Comparison of ENCODE assay signal across 8 mouse cellular contexts in genomic region chr12:99560701-99561332, GRCm38 (mm10). TPM values are rescaled to one million over a fixed set of nuclear protein-coding genes. Genes with fewer than 3 reads are reported as not detected.
A peak's percentile ranks its signal among the peaks of the same experiment; 100 is the strongest.
DNase-seq lines count a peak whose midpoint lies in the region; ATAC-seq and TF ChIP-seq lines count a peak whose summit lies in the region.

No protein-coding gene starts in this region.

- peak overlapping the region; percentile 13; the same call in 1 of the 2 replicates for H3K4me3 ChIP-seq in layer of hippocampus, adult 2 months
- peak overlapping the region; percentile 85 for H3K4me3 ChIP-seq in embryonic facial prominence, embryonic 13.5 days
- H3K4me3 ChIP-seq in hindbrain, embryonic 13.5 days: peak overlapping the region; percentile 87
- peak overlapping the region; percentile 85 for H3K4me3 ChIP-seq in limb, embryonic 15.5 days
- H3K4me3 ChIP-seq in stomach, embryonic 16.5 days (replicated peaks; ENCODE audit: low read length): peak overlapping the region; percentile 27

- H3K4me1 ChIP-seq in embryonic facial prominence, embryonic 13.5 days: peaks cover 45% of the 10 kb centered on the region
- H3K4me1 ChIP-seq in hindbrain, embryonic 13.5 days (replicated peaks): peaks cover 38% of the 10 kb centered on the region
- H3K4me1 ChIP-seq in limb, embryonic 15.5 days: peaks cover 25% of the 10 kb centered on the region
- H3K4me1 ChIP-seq in stomach, embryonic 16.5 days (ENCODE audit: control insufficient read depth, insufficient read depth, low read length): peaks cover 20% of the 10 kb centered on the region

- no peak overlapping the region; the same call in 1 of the 2 replicates for H3K27ac ChIP-seq in layer of hippocampus, adult 2 months
- peak overlapping the region; percentile 45 for H3K27ac ChIP-seq in embryonic facial prominence, embryonic 13.5 days
- H3K27ac ChIP-seq in hindbrain, embryonic 13.5 days: peak overlapping the region; percentile 30
- H3K27ac ChIP-seq in limb, embryonic 15.5 days: peak overlapping the region; percentile 89
- H3K27ac ChIP-seq in stomach, embryonic 16.5 days (ENCODE audit: low read length): peak overlapping the region; percentile 87

- peaks cover 5% of the 10 kb centered on the region; the same call in 1 of the 2 replicates for H3K27me3 ChIP-seq in embryonic facial prominence, embryonic 13.5 days
- peaks cover 2% of the 10 kb centered on the region; the same call in 1 of the 2 replicates for H3K27me3 ChIP-seq in hindbrain, embryonic 13.5 days
- H3K27me3 ChIP-seq in limb, embryonic 15.5 days: no peaks in the 10 kb centered on the region
- no peaks in the 10 kb centered on the region for H3K27me3 ChIP-seq in stomach, embryonic 16.5 days (ENCODE audit: control insufficient read depth, insufficient read depth, low read length)

- H3K4me2 ChIP-seq in embryonic facial prominence, embryonic 13.5 days: peak overlapping the region; percentile 83
- H3K4me2 ChIP-seq in hindbrain, embryonic 13.5 days: peak overlapping the region; percentile 69
- peak overlapping the region; percentile 83 for H3K4me2 ChIP-seq in limb, embryonic 15.5 days
- H3K4me2 ChIP-seq in stomach, embryonic 16.5 days (ENCODE audit: low read depth, low read length): peak overlapping the region; percentile 84

- H3K36me3 ChIP-seq in embryonic facial prominence, embryonic 13.5 days: no peaks in the 10 kb centered on the region
- H3K36me3 ChIP-seq in hindbrain, embryonic 13.5 days: no peaks in the 10 kb centered on the region
- H3K36me3 ChIP-seq in limb, embryonic 15.5 days: no peaks in the 10 kb centered on the region
- H3K36me3 ChIP-seq in stomach, embryonic 16.5 days (ENCODE audit: control insufficient read depth, insufficient read depth, low read length): no peaks in the 10 kb centered on the region

- no peaks in the 10 kb centered on the region for H3K9me3 ChIP-seq in embryonic facial prominence, embryonic 13.5 days
- H3K9me3 ChIP-seq in hindbrain, embryonic 13.5 days: no peaks in the 10 kb centered on the region
- H3K9me3 ChIP-seq in limb, embryonic 15.5 days: no peaks in the 10 kb centered on the region
- H3K9me3 ChIP-seq in stomach, embryonic 16.5 days (replicated peaks; ENCODE audit: control insufficient read depth, low read length): no peaks in the 10 kb centered on the region

- H3K9ac ChIP-seq in embryonic facial prominence, embryonic 13.5 days: no peak overlapping the region
- H3K9ac ChIP-seq in hindbrain, embryonic 13.5 days: peak overlapping the region; percentile 90; the same call in 1 of the 2 replicates
- H3K9ac ChIP-seq in limb, embryonic 15.5 days: no peak overlapping the region
- peak overlapping the region; percentile 35 for H3K9ac ChIP-seq in stomach, embryonic 16.5 days (ENCODE audit: low read length)

- WGBS in embryonic facial prominence, embryonic 13.5 days: 26% methylated on average over 11 of the region's 11 CpGs
- 65% methylated on average over 11 of the region's 11 CpGs for WGBS in hindbrain, embryonic 13.5 days
- 12% methylated on average over 11 of the region's 11 CpGs for WGBS in limb, embryonic 15.5 days
- 27% methylated on average over 11 of the region's 11 CpGs for WGBS in stomach, embryonic 16.5 days

- no peak for TF ChIP-seq CTCF in layer of hippocampus, adult 2 months (conservative IDR thresholded peaks at IDR 0.05)

- no peak for DNase-seq in layer of hippocampus, adult 2 months (ENCODE audit: low spot score in 2 of 2)
- DNase-seq in layer of hippocampus, adult 11-12 months (ENCODE audit: low spot score): no peak
- no peak for DNase-seq in urinary bladder, postnatal 10 days (ENCODE audit: low spot score)
- DNase-seq in cerebellum, postnatal 36 days: no peak

- no peak for ATAC-seq in embryonic facial prominence, embryonic 13.5 days (ENCODE audit: insufficient number of reproducible peaks, insufficient read depth, low FRiP score, low TSS enrichment, low read depth)
- no peak for ATAC-seq in hindbrain, embryonic 13.5 days (ENCODE audit: low FRiP score)
- ATAC-seq in limb, embryonic 15.5 days (ENCODE audit: insufficient number of reproducible peaks, low FRiP score, low TSS enrichment, low read depth): no peak
- ATAC-seq in stomach, embryonic 16.5 days (ENCODE audit: insufficient read depth, low FRiP score): no peak

RNA-seq across cellular contexts. Expression of gene Foxn3, which starts 2.6 kb away (rescaled TPM):
- total RNA-seq in layer of hippocampus, adult 2 months (2021): 10 to 100 TPM; 45.9 to 53.7 TPM
- 92.8 and 111 TPM in 2 replicates for polyA plus RNA-seq in embryonic facial prominence, embryonic 13.5 days (2015; fragmentation: Nextera tagmentation; extraction: Ambion mirVana)
- polyA plus RNA-seq in hindbrain, embryonic 13.5 days (2015; fragmentation: Nextera tagmentation; extraction: Ambion mirVana): 83.6 and 83.7 TPM in 2 replicates
- polyA plus RNA-seq in limb, embryonic 15.5 days (2015; fragmentation: Nextera tagmentation; extraction: Ambion mirVana): 101 and 110 TPM in 2 replicates
- 51.2 and 58.3 TPM in 2 replicates for polyA plus RNA-seq in stomach, embryonic 16.5 days (2015; fragmentation: Nextera tagmentation; extraction: Ambion mirVana)

Comparison
In these comparisons a context has a peak if more than half of its experiments do, and no peak if none do; other contexts are left out.
1. H3K4me3 ChIP-seq: peak in every context shown above with its lines; median percentile 87 in hindbrain, embryonic 13.5 days; 85 in embryonic facial prominence, embryonic 13.5 days; 85 in limb, embryonic 15.5 days; 27 in stomach, embryonic 16.5 days; 13 in layer of hippocampus, adult 2 months.
2. H3K9ac ChIP-seq: peak in hindbrain, embryonic 13.5 days (single experiment) and stomach, embryonic 16.5 days (single experiment); none in embryonic facial prominence, embryonic 13.5 days (single experiment) and limb, embryonic 15.5 days (single experiment).
3. Peak in every context shown above with its lines, with median percentiles within 50 percentile points of each other: H3K4me2 ChIP-seq.